Mouse (Mus musculus) lung, postnatal 0 days (tissue): ENCODE results near the gene Grid2.

ENCODE experiments used
- CTCF ChIP-seq: IDR thresholded peaks from 2 replicates; pipeline ENCODE4 v1.5.1; 2016; ENCODE audit warnings: antibody characterized with exemption, mild to moderate bottlenecking
- EP300 ChIP-seq: IDR thresholded peaks from 2 replicates; pipeline ENCODE4 v1.6.1; 2016; ENCODE audit warnings: antibody characterized with exemption, mild to moderate bottlenecking, control low read depth

DNA sequence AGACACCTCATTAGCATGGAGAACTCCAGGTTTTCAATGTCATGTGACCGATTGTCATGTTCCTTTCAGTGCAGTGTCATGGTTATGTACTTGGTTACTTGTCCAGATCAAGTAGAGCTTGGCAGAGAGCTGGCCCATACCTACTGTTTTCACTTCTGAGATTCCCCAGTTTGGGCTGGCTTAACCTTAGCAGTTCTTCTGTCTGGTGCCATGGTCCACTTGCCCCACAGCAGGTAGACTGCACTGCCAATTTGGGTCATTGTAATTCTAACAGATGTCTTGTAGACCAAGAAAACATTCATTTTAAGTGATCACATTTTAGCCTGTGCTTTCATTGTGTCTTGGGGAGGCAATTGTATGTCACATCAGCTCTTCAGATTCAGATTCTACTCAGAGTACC lies 990.3 kb downstream of the Grid2 start:
- TF ChIP-seq CTCF (no peak), EP300 (no peak)
